Mouse (Mus musculus) MEL (cell line): ENCODE results near the gene Fads1. TPM values are rescaled to one million over a fixed set of nuclear protein-coding genes. Genes with fewer than 3 reads are reported as not detected.

Experiments used
- DNase-seq: peaks from one replicate; pipeline ENCODE4 v3.0.0; 2011; ENCODE audit warnings: low read depth, low spot score
- H3K27ac ChIP-seq: 2 replicates; pipeline ENCODE4 v1.5.1; 2012; ENCODE audit warnings: low read depth, mild to moderate bottlenecking, control low read depth, low read length, moderate library complexity; ENCODE audit not compliant: control insufficient read depth
- H3K27me3 ChIP-seq, 2 experiments: fragments of 150-350 bp in 1 of 2; sonication (generic) in 1 of 2; 2 replicates each; pipeline ENCODE4 v1.6.1; 2012; ENCODE audit warnings: low read length in 2 of 2, mild to moderate bottlenecking in 2 of 2, improper control_type of control experiment in 1 of 2, moderate library complexity in 1 of 2; ENCODE audit not compliant: insufficient read depth in 2 of 2, control insufficient read depth in 1 of 2
- H3K36me3 ChIP-seq, 2 experiments: 2 replicates each; pipeline ENCODE4 v1.6.1; 2012 to 2014; ENCODE audit warnings: low read length in 2 of 2, improper control_type of control experiment in 1 of 2, inconsistent platforms in 1 of 2, mild to moderate bottlenecking in 1 of 2; ENCODE audit not compliant: insufficient read depth in 2 of 2, control insufficient read depth in 1 of 2
- H3K4me1 ChIP-seq, 2 experiments: fragments of 150-350 bp in 1 of 2; sonication (generic) in 1 of 2; 2 replicates each; pipeline ENCODE4 v1.6.1; 2012; ENCODE audit warnings: low read length in 2 of 2, improper control_type of control experiment in 1 of 2, mild to moderate bottlenecking in 1 of 2; ENCODE audit not compliant: insufficient read depth in 2 of 2, control insufficient read depth in 1 of 2
- H3K4me3 ChIP-seq, 2 experiments: fragments of 150-350 bp in 1 of 2; sonication (generic) in 1 of 2; 2 replicates each; pipeline ENCODE4 v1.5.1; 2012; ENCODE audit warnings: low read depth in 2 of 2, low read length in 2 of 2, mild to moderate bottlenecking in 2 of 2, moderate library complexity in 2 of 2, control low read depth in 1 of 2, improper control_type of control experiment in 1 of 2; ENCODE audit not compliant: control insufficient read depth in 1 of 2, insufficient read depth in 1 of 2
- H3K79me2 ChIP-seq: 2 replicates; pipeline ENCODE4 v1.6.1; 2012; ENCODE audit warnings: mild to moderate bottlenecking, low read length, moderate library complexity; ENCODE audit not compliant: control insufficient read depth, poor library complexity, insufficient read depth
- H3K9ac ChIP-seq: 2 replicates; pipeline ENCODE4 v1.6.1; 2012; ENCODE audit warnings: low read depth, mild to moderate bottlenecking, control low read depth, low read length, moderate library complexity; ENCODE audit not compliant: control insufficient read depth, poor library complexity, severe bottlenecking
- H3K9me3 ChIP-seq: fragments of 150-350 bp; sonication (generic); replicated peaks from 2 replicates; pipeline ENCODE4 v1.6.1; 2012; ENCODE audit warnings: mild to moderate bottlenecking, low read length, improper control_type of control experiment, moderate library complexity; ENCODE audit not compliant: insufficient read depth
- BHLHE40 ChIP-seq: IDR thresholded peaks from 2 replicates; pipeline ENCODE4 v1.6.1; 2012; ENCODE audit warnings: low read depth, mild to moderate bottlenecking, inconsistent platforms, low read length, improper control_type of control experiment, borderline replicate concordance
- CHD1 ChIP-seq: IDR thresholded peaks from 2 replicates; pipeline ENCODE4 v1.6.1; 2012; ENCODE audit warnings: low read depth, mild to moderate bottlenecking, inconsistent platforms, low read length, improper control_type of control experiment
- CTCF ChIP-seq, 3 experiments: IDR thresholded peaks in 2 of 3; conservative IDR thresholded peaks in 1 of 3; 2 replicates each; pipeline ENCODE4 v1.5.1; 2011 to 2012; ENCODE audit warnings: low read length in 3 of 3, low read depth in 2 of 3, mild to moderate bottlenecking in 2 of 3, improper control_type of control experiment in 1 of 3, inconsistent platforms in 1 of 3, mixed read lengths in 1 of 3, moderate library complexity in 1 of 3; ENCODE audit not compliant: control insufficient read depth in 1 of 3, insufficient read depth in 1 of 3, poor library complexity in 1 of 3, severe bottlenecking in 1 of 3
- EP300 ChIP-seq, 2 experiments: IDR thresholded peaks; 2 replicates each; pipeline ENCODE4 v1.6.1; 2011; ENCODE audit warnings: improper control_type of control experiment in 2 of 2, low read length in 2 of 2, low read depth in 1 of 2, mild to moderate bottlenecking in 1 of 2
- GATA1 ChIP-seq: IDR thresholded peaks from 2 replicates; pipeline ENCODE4 v1.6.1; 2011; ENCODE audit warnings: low read depth, low read length, improper control_type of control experiment
- MAX ChIP-seq: IDR thresholded peaks from 2 replicates; pipeline ENCODE4 v1.6.1; 2011; ENCODE audit warnings: low read length, improper control_type of control experiment
- MAZ ChIP-seq: IDR thresholded peaks from 2 replicates; pipeline ENCODE4 v1.6.1; 2012; ENCODE audit warnings: low read depth, mild to moderate bottlenecking, inconsistent platforms, low read length, improper control_type of control experiment
- MYB ChIP-seq: IDR thresholded peaks from 2 replicates; pipeline ENCODE4 v1.6.1; 2011; ENCODE audit warnings: mild to moderate bottlenecking, low read depth, low read length, improper control_type of control experiment
- MYC ChIP-seq: IDR thresholded peaks from 2 replicates; pipeline ENCODE4 v1.6.1; 2011; ENCODE audit warnings: low read depth, mild to moderate bottlenecking, low read length, improper control_type of control experiment, moderate library complexity
- NELFE ChIP-seq: IDR thresholded peaks from 2 replicates; pipeline ENCODE4 v1.6.1; 2011; ENCODE audit warnings: low read depth, low read length, improper control_type of control experiment
- NRF1 ChIP-seq: IDR thresholded peaks from 2 replicates; pipeline ENCODE4 v1.6.1; 2014; ENCODE audit warnings: low read depth, mild to moderate bottlenecking, inconsistent platforms, low read length, improper control_type of control experiment, moderate library complexity; ENCODE audit not compliant: poor library complexity, insufficient read depth, severe bottlenecking
- POLR2A ChIP-seq, 2 experiments: IDR thresholded peaks; 2 replicates each; pipeline ENCODE4 v1.6.1; 2011 to 2012; ENCODE audit warnings: low read length in 2 of 2, mild to moderate bottlenecking in 2 of 2, control low read depth in 1 of 2, improper control_type of control experiment in 1 of 2, low read depth in 1 of 2, moderate library complexity in 1 of 2; ENCODE audit not compliant: control insufficient read depth in 1 of 2, insufficient read depth in 1 of 2, poor library complexity in 1 of 2
- POLR2AphosphoS5 ChIP-seq: IDR thresholded peaks from 2 replicates; pipeline ENCODE4 v1.6.1; 2012; ENCODE audit warnings: low read depth, borderline replicate concordance, mild to moderate bottlenecking, inconsistent platforms, low read length, moderate library complexity, mixed read lengths
- RAD21 ChIP-seq: IDR thresholded peaks from 2 replicates; pipeline ENCODE4 v1.6.1; 2011; ENCODE audit warnings: mild to moderate bottlenecking, low read depth, low read length, improper control_type of control experiment
- SIN3A ChIP-seq: IDR thresholded peaks from 2 replicates; pipeline ENCODE4 v1.6.1; 2012; ENCODE audit warnings: low read length, improper control_type of control experiment, inconsistent platforms
- SMC3 ChIP-seq: IDR thresholded peaks from 2 replicates; pipeline ENCODE4 v1.6.1; 2011; ENCODE audit warnings: low read depth, low read length, improper control_type of control experiment
- TBP ChIP-seq: IDR thresholded peaks from 2 replicates; pipeline ENCODE4 v1.8.0; 2011; ENCODE audit warnings: low read depth, low read length, improper control_type of control experiment
- TCF12 ChIP-seq: IDR thresholded peaks from 2 replicates; pipeline ENCODE4 v1.6.1; 2014; ENCODE audit warnings: low read depth, mild to moderate bottlenecking, inconsistent platforms, low read length, improper control_type of control experiment, moderate library complexity
- UBTF ChIP-seq: IDR thresholded peaks from 2 replicates; pipeline ENCODE4 v1.6.1; 2012; ENCODE audit warnings: low read depth, mild to moderate bottlenecking, inconsistent platforms, low read length, improper control_type of control experiment, moderate library complexity, borderline replicate concordance; ENCODE audit not compliant: insufficient read depth
- USF1 ChIP-seq: IDR thresholded peaks from 2 replicates; pipeline ENCODE4 v1.6.1; 2014; ENCODE audit warnings: low read depth, mild to moderate bottlenecking, inconsistent platforms, low read length, improper control_type of control experiment, moderate library complexity
- ZC3H11A ChIP-seq: IDR thresholded peaks from 2 replicates; pipeline ENCODE4 v1.6.1; 2012; ENCODE audit warnings: low read depth, mild to moderate bottlenecking, inconsistent platforms, low read length, improper control_type of control experiment
- ZKSCAN1 ChIP-seq: IDR thresholded peaks from 2 replicates; pipeline ENCODE4 v1.6.1; 2012; ENCODE audit warnings: low read depth, mild to moderate bottlenecking, inconsistent platforms, low read length, improper control_type of control experiment, moderate library complexity
- ZMIZ1 ChIP-seq: IDR thresholded peaks from 2 replicates; pipeline ENCODE4 v1.6.1; 2012; ENCODE audit warnings: low read depth, mild to moderate bottlenecking, inconsistent platforms, low read length, improper control_type of control experiment, moderate library complexity
- ZNF384 ChIP-seq: IDR thresholded peaks from 2 replicates; pipeline ENCODE4 v1.6.1; 2012; ENCODE audit warnings: low read depth, mild to moderate bottlenecking, inconsistent platforms, low read length, improper control_type of control experiment
- polyA plus RNA-seq, 2 experiments: library from polyadenylated mRNA; stranded (reverse) in 1 of 2; unstranded in 1 of 2; fragments of >175 nt in 1 of 2; fragments of >200 nt in 1 of 2; gene quantifications; 2 replicates each; pipeline versions ENCODE4 v1.2.1 to v1.2.4; 2012; ENCODE audit warnings: low replicate concordance in 2 of 2, low read depth in 1 of 2; ENCODE audit not compliant: insufficient read length in 2 of 2, insufficient read depth in 1 of 2, missing spikeins in 1 of 2
- total RNA-seq: library from RNA; depleted of rRNA; stranded (reverse); fragments of 300-350 nt; gene quantifications from 2 replicates; pipeline ENCODE4 v1.2.3, GENCODE M21; 2012; rRNA removed

The Fads1 gene
- total RNA-seq (36.7 and 38.1 TPM in 2 replicates), polyA plus RNA-seq (10 to 100 TPM in 1 of 2 experiments, not detected in 1; 69.7 TPM)

GRCm38 (mm10) chr19:10182670-10183298, at the start of gene Fads1:
Fads1 (plus strand) TSS chr19:10182888.
- Histone ChIP-seq H3K9ac (peak within 1 kb of the TSS; percentile 96), H3K27ac (peak within 1 kb of the TSS; percentile 67), H3K79me2 (peaks cover 16% of the 10 kb centered on the region), H3K36me3 (peaks cover 0 to 8% of the 10 kb centered on the region in 2 experiments; a peak in 3 of 4 replicates), H3K9me3 (no peaks in the 10 kb centered on the region), H3K4me3 (peak within 1 kb of the TSS; percentile 87 to 92)
- TF ChIP-seq EP300 (IDR thresholded peaks at IDR 0.05; ENCODE audit: low read depth in 1 of 2, low read length in 2 of 2): no peak
- peak; percentile 63; the same call in 1 of the 2 replicates for TF ChIP-seq TBP
- TF ChIP-seq SIN3A: no peak; the same call in 1 of the 2 replicates
- TF ChIP-seq ZKSCAN1: no peak
- no peak for TF ChIP-seq CHD1
- no peak for TF ChIP-seq MAZ
- TF ChIP-seq MYB: no peak
- 0 out of 2 replicates have a peak, but pooled peaks have one; percentile 53 for TF ChIP-seq ZMIZ1
- TF ChIP-seq NRF1: 0 out of 2 replicates have a peak, but pooled peaks have one; percentile 30
- peak; percentile 55 for TF ChIP-seq USF1
- TF ChIP-seq ZNF384: no peak
- TF ChIP-seq TCF12: 0 out of 2 replicates have a peak, but pooled peaks have one; percentile 42
- peak; percentile 68 to 82 for TF ChIP-seq POLR2A (IDR thresholded peaks at IDR 0.05; ENCODE audit: control insufficient read depth in 1 of 2, insufficient read depth in 1 of 2, low read depth in 1 of 2, low read length in 2 of 2, poor library complexity in 1 of 2)
- peak; percentile 67 for TF ChIP-seq NELFE
- TF ChIP-seq RAD21: peak; percentile 16
- TF ChIP-seq CTCF (IDR thresholded peaks at IDR 0.05 in 2 of 3, conservative IDR thresholded peaks at IDR 0.05 in 1 of 3; ENCODE audit: control insufficient read depth in 1 of 3, insufficient read depth in 1 of 3, low read depth in 2 of 3, low read length in 3 of 3, poor library complexity in 1 of 3, severe bottlenecking in 1 of 3): peak in 2 of 3 experiments; percentile 57 to 63; a peak in 4 of 6 replicates
- no peak for TF ChIP-seq MYC
- TF ChIP-seq, all 39 proteins: peak for 9
- H3K4me1 ChIP-seq: peaks cover 0 to 10% of the 10 kb centered on the region in 2 experiments; a peak in 2 of 4 replicates
- DNase-seq: peak; percentile 96
- H3K27me3 ChIP-seq: no peaks in the 10 kb centered on the region

GRCm38 (mm10) chr19:10134692-10135091, 48.0 kb upstream of the Fads1 start:
- Histone ChIP-seq H3K9ac (no peak overlapping the region), H3K27me3 (peaks cover 0 to 1% of the 10 kb centered on the region in 2 experiments; a peak in 2 of 4 replicates), H3K4me1 (no peaks in the 10 kb centered on the region), H3K4me3 (no peak overlapping the region)
- no peak for DNase-seq
- TF ChIP-seq CHD1 (no peak), ZKSCAN1 (no peak), GATA1 (no peak), POLR2AphosphoS5 (no peak), ZC3H11A (no peak), NELFE (no peak), SMC3 (no peak), UBTF (no peak), BHLHE40 (no peak), ZMIZ1 (no peak), TBP (no peak), CTCF (IDR thresholded peaks at IDR 0.05 in 2 of 3, conservative IDR thresholded peaks at IDR 0.05 in 1 of 3; ENCODE audit: control insufficient read depth in 1 of 3, insufficient read depth in 1 of 3, low read depth in 2 of 3, low read length in 3 of 3, poor library complexity in 1 of 3, severe bottlenecking in 1 of 3) (no peak), MAZ (no peak), MAX (no peak)
- TF ChIP-seq, all 39 proteins: peak for 0
- Histone ChIP-seq H3K36me3 (no peaks in the 10 kb centered on the region), H3K27ac (no peak overlapping the region), H3K9me3 (no peaks in the 10 kb centered on the region), H3K79me2 (no peaks in the 10 kb centered on the region)
